Mouse (Mus musculus) cerebral cortex, adult 2 months (tissue): ENCODE measurements around the gene Sfmbt2.

ENCODE experiments used
- WGBS: fragments of 180-500 bp; shearing (Covaris S2); methylation state at CpG from one replicate; pipeline ENCODE4 v1.1.7; 2018; 5-methylcytosine and 5-hydroxymethylcytosine counted together

The Sfmbt2 gene

GRCm38 (mm10) chr2:10372321-10372723 is 2.0 kb downstream of the Sfmbt2 start:
- WGBS: 1% methylated on average over 31 of the region's 31 CpGs

- under 1% methylated on average over 35 of the region's 35 CpGs for WGBS
These were observed 2.6 kb downstream of the Sfmbt2 start for GRCm38 (mm10) chr2:10372776-10373507.

GRCm38 (mm10) chr2:10373508-10374206 is 3.3 kb downstream of the Sfmbt2 start:
- WGBS: under 1% methylated on average over 30 of the region's 30 CpGs

GRCm38 (mm10) chr2:10374207-10375023 is 4.1 kb downstream of the Sfmbt2 start:
- 1% methylated on average over 34 of the region's 34 CpGs for WGBS

GRCm38 (mm10) chr2:10375024-10375372 is 4.7 kb downstream of the Sfmbt2 start:
- WGBS: under 1% methylated on average over 22 of the region's 22 CpGs

GRCm38 (mm10) chr2:10389988-10390387 is 19.7 kb downstream of the Sfmbt2 start:
- 68% methylated on average over 4 of the region's 4 CpGs for WGBS

- WGBS: 67% methylated on average over 7 of the region's 7 CpGs
These were observed 20.5 kb downstream of the Sfmbt2 start for GRCm38 (mm10) chr2:10390791-10391190.

- WGBS: 64% methylated on average over 11 of the region's 11 CpGs
These were observed 24.8 kb downstream of the Sfmbt2 start for GRCm38 (mm10) chr2:10395143-10395542.

GRCm38 (mm10) chr2:10397790-10398189 is 27.5 kb downstream of the Sfmbt2 start:
- WGBS: 81% methylated on average over 9 of the region's 9 CpGs

- 97% methylated on average over 2 of the region's 2 CpGs for WGBS
These were observed 35.8 kb downstream of the Sfmbt2 start for GRCm38 (mm10) chr2:10406151-10406550.

- WGBS: 79% methylated on average over 13 of the region's 13 CpGs
These were observed 39.1 kb downstream of the Sfmbt2 start for GRCm38 (mm10) chr2:10409422-10409821.

- 56% methylated on average over 5 of the region's 5 CpGs for WGBS
These were observed 39.8 kb downstream of the Sfmbt2 start for GRCm38 (mm10) chr2:10410069-10410468.

GRCm38 (mm10) chr2:10420944-10421420 is 50.7 kb downstream of the Sfmbt2 start:
- 82% methylated on average over 6 of the region's 6 CpGs for WGBS

GRCm38 (mm10) chr2:10437290-10437689 is 67.0 kb downstream of the Sfmbt2 start:
- whole genome bisulfite sequencing: 57% methylated on average over 9 of the region's 9 CpGs

GRCm38 (mm10) chr2:10441811-10442210 is 71.5 kb downstream of the Sfmbt2 start:
- WGBS: 79% methylated on average over 9 of the region's 9 CpGs

GRCm38 (mm10) chr2:10453577-10453976 is 83.3 kb downstream of the Sfmbt2 start:
- 54% methylated on average over 3 of the region's 3 CpGs for WGBS

GRCm38 (mm10) chr2:10458309-10458708 is 88.0 kb downstream of the Sfmbt2 start:
- WGBS: 91% methylated on average over 12 of the region's 12 CpGs

- 85% methylated on average over 2 of the region's 2 CpGs for WGBS
These were observed 146.2 kb downstream of the Sfmbt2 start for GRCm38 (mm10) chr2:10516516-10516915.

GRCm38 (mm10) chr2:10521719-10522415 is 151.6 kb downstream of the Sfmbt2 start:
- WGBS: 46% methylated on average over 5 of the region's 5 CpGs

GRCm38 (mm10) chr2:10525622-10526021 is 155.3 kb downstream of the Sfmbt2 start:
- 63% methylated on average over 7 of the region's 7 CpGs for WGBS

- 88% methylated on average over 4 of the region's 4 CpGs for WGBS
These were observed 171.5 kb downstream of the Sfmbt2 start for GRCm38 (mm10) chr2:10541762-10542161.

- 57% methylated on average over 7 of the region's 7 CpGs for WGBS
These were observed 172.1 kb downstream of the Sfmbt2 start for GRCm38 (mm10) chr2:10542388-10542787.
